Mouse (Mus musculus) heart, embryonic 11.5 days (tissue): ENCODE measurements at regions not wholly inside any gene's neighbourhood (a gene's known extent, or its start where the extent isn't known, plus 50 kb on each side); places are given as distances from the start of the nearest gene placed in this dataset.
A peak's percentile ranks its signal among the peaks of the same experiment; 100 is the strongest.
"Not testable (repeated sequence)": the region's sequence is repeated elsewhere in the genome, so short reads cannot be mapped to it uniquely, and the experiment has no call there.

Experiments used
- ATAC-seq: fragments of 200-750 bp; cut with Nextera tagmentation; replicated peaks from 2 replicates; pipeline ENCODE4 v1.8.0; 2017; ENCODE audit warnings: moderate library complexity; ENCODE audit not compliant: insufficient number of reproducible peaks, low FRiP score, low TSS enrichment
- H3K27ac ChIP-seq: fragments of 300-500 bp; sonication (generic); 2 replicates; pipeline ENCODE4 v1.5.1; 2014; ENCODE audit warnings: mild to moderate bottlenecking, low read depth, low read length
- H3K27me3 ChIP-seq: fragments of 300-500 bp; sonication (generic); 2 replicates; pipeline ENCODE4 v1.6.1; 2014; ENCODE audit warnings: mild to moderate bottlenecking, low read length, mixed read lengths; ENCODE audit not compliant: control insufficient read depth, insufficient read depth
- H3K36me3 ChIP-seq: fragments of 300-500 bp; sonication (generic); 2 replicates; pipeline ENCODE4 v1.6.1; 2014; ENCODE audit warnings: mild to moderate bottlenecking, low read length, moderate library complexity, mixed read lengths; ENCODE audit not compliant: control insufficient read depth, insufficient read depth
- H3K4me1 ChIP-seq: fragments of 300-500 bp; sonication (generic); 2 replicates; pipeline ENCODE4 v1.6.1; 2014; ENCODE audit warnings: low read length; ENCODE audit not compliant: control insufficient read depth, insufficient read depth
- H3K4me2 ChIP-seq: fragments of 300-500 bp; sonication (generic); 2 replicates; pipeline ENCODE4 v1.6.1; 2014; ENCODE audit warnings: mild to moderate bottlenecking, moderate library complexity
- H3K4me3 ChIP-seq: fragments of 300-500 bp; sonication (generic); 2 replicates; pipeline ENCODE4 v1.5.1; 2014; ENCODE audit warnings: low read depth, low read length
- H3K9ac ChIP-seq: fragments of 300-500 bp; sonication (generic); 2 replicates; pipeline ENCODE4 v1.6.1; 2014; ENCODE audit warnings: mild to moderate bottlenecking, low read depth, low read length, moderate library complexity
- H3K9me3 ChIP-seq: fragments of 300-500 bp; sonication (generic); replicated peaks from 2 replicates; pipeline ENCODE4 v1.6.1; 2016; ENCODE audit warnings: low read length; ENCODE audit not compliant: control insufficient read depth
- WGBS: fragments of 180-500 bp; shearing (Covaris S2); extraction: QIAGEN DNeasy Blood & Tissue Kit; methylation state at CpG from one replicate; pipeline ENCODE4 v1.1.7; 2014; ENCODE audit not compliant: insufficient replicate concordance; 5-methylcytosine and 5-hydroxymethylcytosine counted together

DNA sequence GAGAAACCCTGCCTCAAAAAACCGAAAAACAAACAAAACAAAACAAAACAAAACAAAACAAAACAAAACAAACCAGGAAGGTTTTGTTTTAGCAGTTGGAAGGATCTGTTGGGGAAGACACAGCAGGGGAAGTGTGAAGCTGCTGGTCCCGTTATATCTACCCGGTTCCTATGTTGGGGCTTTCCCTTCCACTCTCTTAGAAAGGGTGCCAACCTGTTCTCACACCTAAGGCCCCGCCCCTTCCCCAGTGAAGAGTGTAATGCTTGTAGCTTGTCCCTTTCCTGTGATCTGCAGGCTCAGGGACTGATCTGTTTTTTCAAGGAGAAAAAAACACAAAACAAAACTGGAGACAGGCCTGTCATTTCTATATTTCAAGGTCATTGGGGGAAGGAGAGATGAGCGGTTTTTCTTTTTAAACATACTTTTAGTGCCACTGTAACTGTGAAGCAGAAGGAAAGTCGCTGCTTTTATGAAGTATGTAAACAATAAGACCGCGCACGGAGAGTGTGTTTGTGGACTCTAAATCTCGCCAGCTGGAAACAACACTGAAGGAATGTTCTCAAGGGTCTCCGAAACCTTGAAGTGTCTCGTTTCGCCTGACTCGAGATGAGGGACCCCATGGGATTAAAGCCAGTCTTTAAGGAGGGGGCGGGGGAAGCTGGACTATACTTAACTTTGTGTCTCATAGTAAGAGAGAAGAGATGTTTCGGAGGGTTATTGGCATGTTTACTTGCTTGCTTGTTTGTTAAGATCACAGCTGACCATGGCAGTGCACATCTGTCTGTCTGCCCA is 256.1 kb downstream of the Prex1 start:
- no peak overlapping the region for H3K4me3 ChIP-seq
- no peaks in the 10 kb centered on the region for H3K9me3 ChIP-seq
- peaks cover 18% of the 10 kb centered on the region for H3K4me1 ChIP-seq
- H3K27ac ChIP-seq, result no peak overlapping the region
- H3K9ac ChIP-seq, result no peak overlapping the region
- WGBS, result 63% methylated on average over 16 of the region's 16 CpGs
- H3K36me3 ChIP-seq, result no peaks in the 10 kb centered on the region
- H3K4me2 ChIP-seq, result no peak overlapping the region
- ATAC-seq, result no peak
- no peaks in the 10 kb centered on the region for H3K27me3 ChIP-seq

DNA sequence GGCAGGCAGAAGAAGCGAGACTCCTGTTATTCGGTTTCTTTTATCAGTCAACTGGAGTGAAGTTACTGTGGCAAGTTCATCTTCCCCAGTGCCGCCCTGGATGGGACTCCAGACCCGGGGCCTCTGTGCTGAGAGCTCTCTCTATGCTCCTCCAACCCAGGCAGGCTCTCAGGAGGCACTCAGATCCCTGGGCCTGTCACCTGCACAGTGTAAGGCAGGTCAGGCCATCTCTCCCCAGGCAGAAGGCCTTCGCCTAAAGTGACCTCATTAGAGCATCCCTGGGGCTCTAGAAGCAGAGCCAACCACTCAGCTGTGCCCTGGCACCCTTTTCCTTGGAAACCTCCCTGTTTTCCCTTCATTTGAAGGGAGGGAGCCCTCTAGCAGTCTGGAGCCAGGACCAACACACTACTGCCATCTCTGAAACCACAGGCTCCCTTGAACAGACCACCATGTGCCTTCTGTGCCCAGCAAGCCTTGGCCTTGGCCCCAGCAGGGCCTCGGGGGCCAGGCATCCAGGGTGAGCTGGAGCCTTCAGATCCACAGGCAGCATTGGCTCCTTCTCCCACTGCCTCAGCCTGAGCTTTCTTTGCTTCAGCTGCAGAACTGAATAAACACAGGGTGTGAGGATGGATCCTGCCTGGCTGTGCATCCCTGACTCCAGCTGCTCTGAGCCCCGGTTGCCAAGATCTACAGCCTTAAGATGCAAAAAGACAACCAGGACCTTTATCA is 259.3 kb downstream of the Prex1 start:
- H3K27me3 ChIP-seq, H3K4me3 ChIP-seq, H3K4me2 ChIP-seq, H3K9me3 ChIP-seq, H3K4me1 ChIP-seq, ATAC-seq, H3K9ac ChIP-seq, H3K36me3 ChIP-seq, H3K27ac ChIP-seq: not testable (repeated sequence)
- WGBS, result 67% methylated on average over 2 of the region's 7 CpGs

GRCm38 (mm10) chr2:166450964-166451363 is 262.7 kb downstream of the Prex1 start:
- no peak for ATAC-seq
- H3K9ac ChIP-seq, result no peak overlapping the region
- WGBS, result 75% methylated on average over 7 of the region's 7 CpGs
- no peak overlapping the region for H3K4me3 ChIP-seq
- no peaks in the 10 kb centered on the region for H3K9me3 ChIP-seq
- H3K27me3 ChIP-seq, result no peaks in the 10 kb centered on the region
- H3K4me1 ChIP-seq, result peaks cover 23% of the 10 kb centered on the region
- no peak overlapping the region for H3K4me2 ChIP-seq
- H3K27ac ChIP-seq, result no peak overlapping the region
- H3K36me3 ChIP-seq, result no peaks in the 10 kb centered on the region

DNA sequence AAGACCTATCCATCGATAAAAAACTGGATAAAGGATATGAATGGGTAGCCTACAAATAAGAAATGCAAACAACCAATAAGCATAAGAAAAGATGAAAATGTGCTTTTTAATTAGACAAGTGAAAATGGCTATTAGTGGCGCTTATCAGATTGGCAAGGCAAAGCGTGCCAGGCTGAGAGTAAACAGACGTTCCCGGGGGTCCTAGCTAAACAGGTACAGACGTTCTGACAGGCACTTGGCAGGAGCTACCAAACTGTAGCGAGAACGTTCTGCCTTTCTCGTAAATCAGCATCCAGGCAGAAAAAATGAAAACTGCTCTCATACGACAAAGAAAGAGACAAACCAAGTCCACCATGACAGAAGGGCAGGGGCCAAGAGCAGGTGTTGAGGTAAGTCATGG is 263.3 kb downstream of the Prex1 start:
- Histone ChIP-seq H3K4me3 (no peak overlapping the region), H3K4me2 (no peak overlapping the region), H3K36me3 (no peaks in the 10 kb centered on the region), H3K9me3 (no peaks in the 10 kb centered on the region), H3K9ac (no peak overlapping the region), H3K4me1 (peaks cover 28% of the 10 kb centered on the region), H3K27ac (no peak overlapping the region), H3K27me3 (no peaks in the 10 kb centered on the region)
- ATAC-seq, result no peak
- WGBS, result 65% methylated on average over 10 of the region's 10 CpGs

DNA sequence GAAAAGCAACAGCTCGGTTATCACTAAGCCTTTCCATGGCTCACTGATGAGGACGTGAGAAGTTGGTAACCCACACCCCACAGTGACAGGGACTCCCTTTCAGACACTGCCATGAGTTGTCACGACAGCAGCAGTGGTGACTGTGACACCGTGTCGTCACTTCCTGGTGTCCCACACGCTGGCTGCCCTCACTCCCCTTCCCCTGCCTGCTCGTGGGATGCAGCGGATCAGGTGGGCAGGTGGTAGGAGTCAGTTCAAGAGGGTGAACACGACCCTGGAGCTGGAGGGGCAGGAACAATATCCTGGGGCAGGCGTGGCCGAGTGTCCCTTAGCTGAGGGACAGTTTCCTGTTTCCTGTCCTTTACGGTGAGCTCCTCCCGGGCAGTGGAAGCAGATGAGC is 264.9 kb downstream of the Prex1 start:
- no peak for ATAC-seq
- H3K4me1 ChIP-seq, result peaks cover 29% of the 10 kb centered on the region
- no peak overlapping the region for H3K4me3 ChIP-seq
- H3K4me2 ChIP-seq, result no peak overlapping the region
- WGBS, result 36% methylated on average over 13 of the region's 13 CpGs
- no peaks in the 10 kb centered on the region for H3K36me3 ChIP-seq
- peak overlapping the region; percentile 15; the same call in 1 of the 2 replicates for H3K27ac ChIP-seq
- no peaks in the 10 kb centered on the region for H3K27me3 ChIP-seq
- H3K9ac ChIP-seq, result peak overlapping the region; percentile 49; the same call in 1 of the 2 replicates
- H3K9me3 ChIP-seq, result no peaks in the 10 kb centered on the region

DNA sequence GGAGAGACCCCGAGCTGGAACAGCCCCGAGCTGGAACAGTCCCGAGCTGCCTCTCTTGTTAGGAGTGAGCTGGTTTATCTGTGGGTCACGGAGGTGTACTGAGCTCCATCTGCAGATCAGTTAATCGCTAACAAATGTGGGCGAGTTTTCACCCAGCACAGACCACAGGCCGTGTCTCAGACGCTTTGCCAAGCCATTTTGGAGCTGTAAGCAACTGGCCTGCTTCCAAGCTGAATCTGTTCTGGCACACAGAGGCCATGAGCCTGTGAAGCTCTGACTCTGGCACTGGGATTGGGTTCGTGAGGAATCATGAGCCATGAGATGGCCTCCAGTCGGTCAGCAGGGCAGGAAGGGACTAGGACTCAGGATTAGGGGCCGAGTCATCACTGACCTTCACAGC is 265.5 kb downstream of the Prex1 start:
- no peak overlapping the region for H3K9ac ChIP-seq
- no peak for ATAC-seq
- peak overlapping the region; percentile 29; the same call in 1 of the 2 replicates for H3K27ac ChIP-seq
- no peaks in the 10 kb centered on the region for H3K36me3 ChIP-seq
- no peak overlapping the region for H3K4me3 ChIP-seq
- H3K4me2 ChIP-seq, result no peak overlapping the region
- peaks cover 29% of the 10 kb centered on the region for H3K4me1 ChIP-seq
- no peaks in the 10 kb centered on the region for H3K9me3 ChIP-seq
- 49% methylated on average over 11 of the region's 11 CpGs for WGBS
- H3K27me3 ChIP-seq, result no peaks in the 10 kb centered on the region

DNA sequence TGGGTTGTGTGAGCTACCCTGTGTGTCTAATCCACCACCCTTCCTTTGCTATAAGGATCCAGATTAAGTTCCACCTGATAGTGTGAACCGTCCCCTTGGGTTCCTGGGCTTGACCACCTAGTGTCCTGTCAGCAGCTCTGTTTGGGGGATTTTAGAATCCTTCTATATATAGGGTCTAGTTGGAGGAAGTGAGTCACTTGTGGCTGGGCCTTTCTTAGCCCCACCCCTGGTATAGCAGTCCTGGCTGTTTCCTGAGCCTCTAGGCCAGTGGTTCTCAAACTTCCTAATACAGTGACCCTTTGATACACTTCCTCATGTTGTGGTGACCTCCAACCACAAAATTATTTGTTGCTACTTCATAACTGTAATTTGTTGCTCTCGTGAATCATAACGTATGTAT is 267.1 kb downstream of the Prex1 start:
- Histone ChIP-seq H3K36me3 (no peaks in the 10 kb centered on the region), H3K4me1 (peaks cover 35% of the 10 kb centered on the region), H3K27me3 (no peaks in the 10 kb centered on the region), H3K4me3 (no peak overlapping the region), H3K27ac (0 out of 2 replicates have a peak overlapping the region, but pooled peaks have one; percentile 46), H3K4me2 (no peak overlapping the region), H3K9me3 (no peaks in the 10 kb centered on the region), H3K9ac (no peak overlapping the region)
- ATAC-seq, result no peak; the same call in 1 of the 2 replicates
- 57% methylated on average over 3 of the region's 3 CpGs for WGBS

GRCm38 (mm10) chr2:166445824-166446223 is 267.8 kb downstream of the Prex1 start:
- not testable (repeated sequence) for ATAC-seq, H3K9ac ChIP-seq, H3K9me3 ChIP-seq, H3K27me3 ChIP-seq, H3K4me2 ChIP-seq, H3K36me3 ChIP-seq, H3K4me3 ChIP-seq
- 67% methylated on average over 7 of the region's 7 CpGs for WGBS
- Histone ChIP-seq H3K27ac (peak overlapping the region; percentile 46; the same call in 1 of the 2 replicates), H3K4me1 (peaks cover 35% of the 10 kb centered on the region)
